Mouse (Mus musculus): ENCODE measurements around the gene Ap3d1. TPM values are rescaled to one million over a fixed set of nuclear protein-coding genes. Genes with fewer than 3 reads are reported as not detected.

Gene Ap3d1
- polyA plus RNA-seq, 1 experiment from 2014 or later = 69.6 TPM

GRCm38 (mm10) chr10:80766161-80766815, 24.2 kb upstream of the Ap3d1 start:
- no peak overlapping the region for H3K4me2 ChIP-seq
- no peak overlapping the region for H3K9ac ChIP-seq
- H3K36me3 ChIP-seq (ENCODE audit: insufficient read depth) = peaks cover 62% of the 10 kb centered on the region
- no peaks in the 10 kb centered on the region for H3K4me1 ChIP-seq (ENCODE audit: insufficient read depth)
- ATAC-seq (ENCODE audit: insufficient read depth) = 0 out of 2 replicates have a peak, but pooled peaks have one; percentile 31
- no peak for TF ChIP-seq CTCF (IDR thresholded peaks at IDR 0.05; ENCODE audit: low read depth)
- no peaks in the 10 kb centered on the region for H3K27me3 ChIP-seq (ENCODE audit: insufficient read depth, low read length)
- H3K9me3 ChIP-seq (ENCODE audit: low read depth, low read length) = no peaks in the 10 kb centered on the region
- H3K27ac ChIP-seq (ENCODE audit: low read depth) = no peak overlapping the region; the same call in 1 of the 2 replicates
- 49% methylated on average over 10 of the region's 10 CpGs for WGBS
- no peak overlapping the region for H3K4me3 ChIP-seq (ENCODE audit: low read depth, low read length)
- DNase-seq = peak; percentile 30

- 56% methylated on average over 2 of the region's 2 CpGs for WGBS
- TF ChIP-seq CTCF (IDR thresholded peaks at IDR 0.05; ENCODE audit: low read depth) = no peak
- DNase-seq = no peak
- H3K4me1 ChIP-seq (ENCODE audit: insufficient read depth) = 0 out of 2 replicates have a peak, but pooled peaks cover 2% of the 10 kb centered on the region
- no peak overlapping the region for H3K4me3 ChIP-seq (ENCODE audit: low read depth, low read length)
- no peaks in the 10 kb centered on the region for H3K27me3 ChIP-seq (ENCODE audit: insufficient read depth, low read length)
- peaks cover 57% of the 10 kb centered on the region for H3K36me3 ChIP-seq (ENCODE audit: insufficient read depth)
- H3K9ac ChIP-seq = no peak overlapping the region
- no peaks in the 10 kb centered on the region for H3K9me3 ChIP-seq (ENCODE audit: low read depth, low read length)
- ATAC-seq (ENCODE audit: insufficient read depth) = no peak
- H3K27ac ChIP-seq (ENCODE audit: low read depth) = no peak overlapping the region; the same call in 1 of the 2 replicates
- no peak overlapping the region for H3K4me2 ChIP-seq
Observed at GRCm38 (mm10) chr10:80765746-80766145, 23.7 kb upstream of the Ap3d1 start.

- no peak for DNase-seq
- Histone ChIP-seq H3K27ac (ENCODE audit: low read depth) (no peak overlapping the region), H3K4me2 (no peak overlapping the region), H3K9ac (no peak overlapping the region), H3K27me3 (ENCODE audit: insufficient read depth, low read length) (no peaks in the 10 kb centered on the region), H3K9me3 (ENCODE audit: low read depth, low read length) (no peaks in the 10 kb centered on the region), H3K4me1 (ENCODE audit: insufficient read depth) (0 out of 2 replicates have a peak, but pooled peaks cover 2% of the 10 kb centered on the region), H3K4me3 (ENCODE audit: low read depth, low read length) (no peak overlapping the region), H3K36me3 (ENCODE audit: insufficient read depth) (peaks cover 38% of the 10 kb centered on the region)
- TF ChIP-seq CTCF (IDR thresholded peaks at IDR 0.05; ENCODE audit: low read depth) = no peak
- ATAC-seq (ENCODE audit: insufficient read depth) = no peak
- WGBS = 84% methylated on average over 2 of the region's 2 CpGs
Observed at GRCm38 (mm10) chr10:80763502-80763901, 21.4 kb upstream of the Ap3d1 start.

GRCm38 (mm10) chr10:80761821-80762220, 19.8 kb upstream of the Ap3d1 start:
- H3K9ac ChIP-seq = no peak overlapping the region
- no peak for TF ChIP-seq CTCF (IDR thresholded peaks at IDR 0.05; ENCODE audit: low read depth)

GRCm38 (mm10) chr10:80760596-80761524, 18.8 kb upstream of the Ap3d1 start:
- 86% methylated on average over 4 of the region's 4 CpGs for WGBS

More at GRCm38 (mm10) chr10:80761821-80762220, 19.8 kb upstream of the Ap3d1 start:
- ATAC-seq (ENCODE audit: insufficient read depth) (no peak), DNase-seq (no peak)
- H3K4me1 ChIP-seq (ENCODE audit: insufficient read depth) = peaks cover 10% of the 10 kb centered on the region; the same call in 1 of the 2 replicates
- H3K4me2 ChIP-seq = no peak overlapping the region
- peaks cover 23% of the 10 kb centered on the region for H3K36me3 ChIP-seq (ENCODE audit: insufficient read depth)
- no peaks in the 10 kb centered on the region for H3K27me3 ChIP-seq (ENCODE audit: insufficient read depth, low read length)
- H3K4me3 ChIP-seq (ENCODE audit: low read depth, low read length) = no peak overlapping the region
- H3K27ac ChIP-seq (ENCODE audit: low read depth) = no peak overlapping the region
- WGBS = 63% methylated on average over 3 of the region's 3 CpGs
- no peaks in the 10 kb centered on the region for H3K9me3 ChIP-seq (ENCODE audit: low read depth, low read length)

GRCm38 (mm10) chr10:80758651-80759050, 16.6 kb upstream of the Ap3d1 start:
- no peak for ATAC-seq (ENCODE audit: insufficient read depth)
- Histone ChIP-seq H3K27ac (ENCODE audit: low read depth) (no peak overlapping the region), H3K4me1 (ENCODE audit: insufficient read depth) (peaks cover 20% of the 10 kb centered on the region), H3K4me3 (ENCODE audit: low read depth, low read length) (no peak overlapping the region), H3K4me2 (no peak overlapping the region), H3K27me3 (ENCODE audit: insufficient read depth, low read length) (no peaks in the 10 kb centered on the region), H3K9me3 (ENCODE audit: low read depth, low read length) (no peaks in the 10 kb centered on the region), H3K36me3 (ENCODE audit: insufficient read depth) (no peaks in the 10 kb centered on the region), H3K9ac (no peak overlapping the region)
- no peak for DNase-seq
- TF ChIP-seq CTCF (IDR thresholded peaks at IDR 0.05; ENCODE audit: low read depth) = no peak
- 77% methylated on average over 7 of the region's 7 CpGs for WGBS

More at GRCm38 (mm10) chr10:80760596-80761524, 18.8 kb upstream of the Ap3d1 start:
- DNase-seq (no peak), ATAC-seq (ENCODE audit: insufficient read depth) (no peak)
- no peak for TF ChIP-seq CTCF (IDR thresholded peaks at IDR 0.05; ENCODE audit: low read depth)
- no peaks in the 10 kb centered on the region for H3K27me3 ChIP-seq (ENCODE audit: insufficient read depth, low read length)
- H3K4me3 ChIP-seq (ENCODE audit: low read depth, low read length) = no peak overlapping the region
- peaks cover 14% of the 10 kb centered on the region; the same call in 1 of the 2 replicates for H3K36me3 ChIP-seq (ENCODE audit: insufficient read depth)
- no peak overlapping the region for H3K4me2 ChIP-seq
- no peak overlapping the region for H3K27ac ChIP-seq (ENCODE audit: low read depth)
- no peaks in the 10 kb centered on the region for H3K9me3 ChIP-seq (ENCODE audit: low read depth, low read length)
- peaks cover 19% of the 10 kb centered on the region for H3K4me1 ChIP-seq (ENCODE audit: insufficient read depth)
- H3K9ac ChIP-seq = no peak overlapping the region

GRCm38 (mm10) chr10:80757717-80758116, 15.7 kb upstream of the Ap3d1 start:
- no peak overlapping the region for H3K9ac ChIP-seq
- no peak overlapping the region for H3K4me3 ChIP-seq (ENCODE audit: low read depth, low read length)
- 34% methylated on average over 5 of the region's 5 CpGs for WGBS
- H3K4me1 ChIP-seq (ENCODE audit: insufficient read depth) = peaks cover 20% of the 10 kb centered on the region
- H3K4me2 ChIP-seq = peak overlapping the region; percentile 99; the same call in 1 of the 2 replicates
- no peaks in the 10 kb centered on the region for H3K27me3 ChIP-seq (ENCODE audit: insufficient read depth, low read length)
- no peaks in the 10 kb centered on the region for H3K9me3 ChIP-seq (ENCODE audit: low read depth, low read length)
- peak; percentile 61 for TF ChIP-seq CTCF (IDR thresholded peaks at IDR 0.05; ENCODE audit: low read depth)
- no peaks in the 10 kb centered on the region for H3K36me3 ChIP-seq (ENCODE audit: insufficient read depth)
- DNase-seq (peak; percentile 75), ATAC-seq (ENCODE audit: insufficient read depth) (no peak)
- H3K27ac ChIP-seq (ENCODE audit: low read depth) = no peak overlapping the region

Data from lung, embryonic 14.5 days (tissue).